Mouse (Mus musculus): ENCODE results near the gene Srpx. TPM values are rescaled to one million over a fixed set of nuclear protein-coding genes. Genes with fewer than 3 reads are reported as not detected.
A peak's percentile ranks its signal among the peaks of the same experiment; 100 is the strongest.

The Srpx gene
- total RNA-seq (2021): 1 to 10 TPM; 2.1 to 2.2 TPM

DNA sequence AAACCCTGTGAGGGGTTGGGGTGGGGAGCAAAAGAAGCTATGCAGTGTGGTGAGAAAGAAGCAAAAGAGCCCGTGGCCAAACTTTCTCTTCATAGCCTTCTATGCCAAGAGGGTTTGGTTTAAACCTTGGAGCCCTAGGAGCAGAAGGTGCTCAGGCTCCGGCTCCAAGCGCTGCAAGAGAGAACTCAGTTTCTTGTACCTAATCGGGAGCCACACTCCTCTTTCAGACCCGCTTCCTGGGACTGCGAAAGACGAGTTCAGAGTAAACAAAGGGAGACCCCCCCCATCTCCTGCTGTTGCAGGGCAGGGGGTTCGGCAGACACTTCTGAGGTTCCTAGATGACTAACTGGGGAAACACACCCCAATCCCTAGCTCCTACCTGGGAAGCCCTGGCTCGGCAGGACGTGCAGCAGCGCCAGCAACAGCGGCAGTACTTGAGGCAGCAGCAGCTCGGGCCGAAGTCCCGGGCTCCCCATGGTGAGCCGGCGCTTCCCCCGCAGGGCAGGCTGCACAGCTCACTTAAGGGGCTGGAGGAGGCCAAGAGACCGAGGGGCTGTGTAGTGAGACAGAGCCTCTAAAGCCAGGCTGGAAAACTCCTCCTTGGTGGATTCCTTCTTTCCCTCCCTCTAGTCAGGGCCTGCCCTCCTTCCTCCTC, at the start of gene Srpx:
TSS of gene Srpx (minus strand) at position 645 of the 655 bp plus-strand sequence.
- intact Hi-C loops (cut with DNase I): no loop called here
- peak; percentile 20 for DNase-seq

DNA sequence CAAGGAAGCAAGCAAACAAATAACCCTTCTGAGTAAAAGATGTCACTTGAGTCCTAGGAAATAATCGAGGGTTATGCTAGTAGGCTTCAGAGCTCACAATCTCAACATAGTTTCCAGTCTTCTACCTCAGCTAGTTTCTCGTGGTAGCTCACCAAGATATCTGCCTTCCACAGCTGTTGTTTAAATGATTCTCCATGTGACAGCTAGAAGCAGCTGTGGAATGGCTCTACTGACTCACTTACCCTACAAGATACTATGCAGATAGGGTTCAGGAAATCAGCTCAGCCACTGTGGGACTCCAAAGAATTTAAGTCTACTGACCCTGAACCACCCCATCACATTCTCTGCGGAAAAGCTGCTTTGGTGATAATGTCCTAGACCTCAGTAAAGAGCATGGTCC, 34.9 kb upstream of the Srpx start:
- intact Hi-C loops (cut with DNase I): no loop called here
- no peak for DNase-seq

DNA sequence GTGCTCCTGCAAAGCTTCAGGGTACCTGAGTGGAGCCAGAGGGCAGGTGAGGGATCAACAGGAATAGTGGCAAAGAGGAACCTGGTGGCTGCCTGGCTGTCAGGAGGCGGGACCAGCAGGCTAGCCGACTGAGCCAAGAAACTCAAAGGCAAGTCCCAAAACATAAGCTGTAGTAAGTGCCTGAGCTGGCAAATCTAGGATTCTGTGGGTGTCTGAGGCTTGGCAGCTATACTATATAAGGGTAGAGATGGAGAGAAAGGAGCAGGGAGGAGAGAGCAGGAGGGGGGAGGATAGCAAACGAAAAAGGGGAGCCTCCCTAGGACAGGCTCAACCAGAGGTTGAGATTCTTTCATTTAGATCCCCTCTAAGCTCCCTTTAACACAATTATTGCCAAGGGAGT, 1.7 kb downstream of the Srpx start:
- no peak for DNase-seq
- intact Hi-C loops (cut with DNase I): no loop called here

DNA sequence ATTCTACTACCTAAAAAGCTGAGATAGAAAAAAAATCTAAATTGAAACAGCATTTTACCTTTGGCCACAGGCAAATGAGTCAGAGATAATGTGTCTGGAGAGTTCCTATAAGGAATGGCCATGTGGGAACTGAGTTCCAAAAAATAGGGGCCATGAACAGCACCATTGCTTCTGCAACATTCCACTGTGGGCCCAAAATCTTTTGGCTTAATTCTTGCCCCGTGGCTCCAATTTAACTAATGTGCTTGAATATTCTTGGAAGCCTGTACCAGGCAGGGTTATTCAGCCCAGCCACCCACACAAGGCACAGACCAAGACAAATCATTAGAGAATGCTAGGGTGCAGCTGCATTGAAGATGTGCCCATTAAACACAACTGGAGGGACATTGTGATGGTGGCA, 6.8 kb downstream of the Srpx start:
- DNase-seq: no peak

DNA sequence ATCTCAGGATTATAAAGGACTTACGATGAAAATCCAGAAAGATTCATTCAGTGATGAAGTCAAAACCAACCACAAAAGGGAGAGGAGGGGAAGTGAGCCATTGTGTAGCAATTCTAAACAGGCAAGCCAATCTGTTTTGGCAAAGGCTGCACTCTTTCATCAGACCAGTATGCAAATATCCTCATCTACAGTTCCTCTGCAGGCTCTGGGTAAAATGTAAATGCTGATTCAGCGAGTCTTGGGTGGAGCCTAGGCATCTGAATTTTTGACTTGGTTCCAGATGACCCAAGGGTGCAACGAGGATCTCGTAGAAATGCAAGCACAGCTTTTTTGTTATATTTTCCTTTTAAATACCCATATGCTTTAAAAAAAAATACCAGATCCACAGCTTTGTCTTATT, 9.0 kb downstream of the Srpx start:
- DNase-seq: no peak
- intact Hi-C loops (cut with DNase I): no loop called here

More for the DNA sequence above, 6.8 kb downstream of the Srpx start:
- intact Hi-C loops (cut with DNase I): no loop called here

DNA sequence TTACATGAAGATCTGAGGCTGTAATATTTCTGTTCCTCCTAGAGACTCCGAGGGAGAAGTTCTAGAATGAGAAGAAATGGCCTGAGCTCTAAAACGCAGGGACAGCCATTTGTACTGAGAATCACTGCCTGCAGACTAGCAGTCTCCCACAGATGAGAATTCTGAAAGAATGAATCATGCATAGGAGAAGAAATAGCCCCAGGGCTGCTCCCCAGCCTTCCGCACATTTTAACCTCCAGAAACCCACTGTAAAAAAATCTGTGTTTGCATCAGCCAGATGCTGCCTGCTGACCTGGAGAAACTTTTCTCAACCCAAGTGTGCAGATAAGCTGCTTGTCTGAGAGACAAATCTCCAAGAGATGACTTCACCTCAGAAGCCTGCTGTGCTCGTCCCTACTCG, 12.0 kb downstream of the Srpx start:
- intact Hi-C loops (cut with DNase I): no loop called here
- DNase-seq: no peak

DNA sequence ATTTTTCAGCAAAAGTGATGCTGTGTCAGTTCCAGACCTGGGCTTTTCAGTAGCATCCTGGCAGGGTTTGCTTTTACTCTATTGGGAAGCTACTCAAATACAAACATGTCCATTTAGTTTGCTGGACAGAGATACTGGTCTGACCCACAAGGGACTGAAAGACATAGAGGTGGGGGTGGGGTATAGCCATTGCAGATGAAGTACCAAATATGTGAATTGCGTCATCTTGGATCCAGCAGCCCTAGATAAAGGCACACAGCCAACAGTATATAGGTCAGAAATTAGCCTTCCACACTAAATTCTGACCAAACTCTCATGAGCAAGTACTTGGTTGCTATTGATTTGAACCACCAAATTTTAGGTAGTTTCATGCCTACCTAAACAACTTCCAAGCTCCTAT, 14.8 kb downstream of the Srpx start:
- intact Hi-C loops (cut with DNase I): no loop called here
- no peak for DNase-seq

DNA sequence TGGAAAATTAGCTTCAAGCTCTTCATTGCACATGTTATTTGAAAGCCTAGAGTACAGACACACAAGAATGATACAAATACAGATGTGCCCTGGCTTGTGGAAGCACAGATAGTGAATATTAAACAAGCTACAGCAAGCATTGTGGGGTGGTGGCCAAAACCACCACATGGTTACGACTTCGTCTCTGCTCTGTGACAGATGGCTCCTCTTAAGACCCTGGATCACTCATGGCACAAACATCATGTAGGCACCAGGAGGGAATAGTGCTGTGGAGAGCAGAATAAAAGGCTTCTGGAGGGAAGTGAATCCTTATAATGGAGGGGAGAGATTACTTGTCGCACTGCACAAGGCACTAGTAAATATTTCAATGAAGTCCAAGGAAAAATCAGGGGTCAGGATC, 21.7 kb downstream of the Srpx start:
- DNase-seq: peak; percentile 48
- intact Hi-C loops (cut with DNase I): no loop called here

DNA sequence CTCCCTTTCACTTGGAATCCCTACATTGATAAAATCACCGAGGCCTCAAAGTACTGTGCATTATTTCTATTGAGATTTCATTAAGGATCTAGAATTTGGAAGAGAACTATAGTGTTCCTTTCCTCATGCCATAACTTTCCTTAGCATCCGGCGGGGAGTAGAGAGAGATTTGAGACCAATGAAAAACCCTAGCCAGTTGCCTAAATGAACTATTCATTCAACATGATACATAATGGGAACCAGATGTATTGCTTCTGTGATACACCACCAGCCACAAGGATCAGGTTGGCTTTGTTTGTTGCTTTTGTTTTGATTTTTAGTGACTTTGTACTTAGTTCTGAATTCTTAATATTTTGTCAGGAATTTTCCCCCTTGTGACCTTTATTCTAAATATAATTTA, 37.1 kb downstream of the Srpx start:
- intact Hi-C loops (cut with DNase I): no loop called here
- no peak for DNase-seq

DNA sequence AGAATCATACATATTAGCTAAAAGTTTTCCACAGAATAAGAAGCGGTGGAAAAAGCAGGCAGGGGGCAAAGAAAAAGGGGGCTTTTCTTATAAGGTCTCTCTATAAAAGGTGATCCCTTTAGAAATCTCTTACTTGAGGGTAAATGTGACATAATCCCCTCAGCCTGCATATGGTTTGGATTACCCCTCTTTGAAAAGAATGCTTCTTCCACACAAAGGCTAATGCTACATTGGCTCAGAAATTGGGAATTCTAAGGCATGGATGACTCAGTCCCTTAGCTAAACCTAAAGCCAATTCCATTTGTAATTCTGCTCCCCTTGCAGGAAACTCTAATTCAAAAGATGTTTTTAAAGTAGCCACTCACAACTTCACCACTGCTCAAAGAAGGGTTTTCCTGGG, 37.5 kb downstream of the Srpx start:
- intact Hi-C loops (cut with DNase I): no loop called here
- DNase-seq: no peak

DNA sequence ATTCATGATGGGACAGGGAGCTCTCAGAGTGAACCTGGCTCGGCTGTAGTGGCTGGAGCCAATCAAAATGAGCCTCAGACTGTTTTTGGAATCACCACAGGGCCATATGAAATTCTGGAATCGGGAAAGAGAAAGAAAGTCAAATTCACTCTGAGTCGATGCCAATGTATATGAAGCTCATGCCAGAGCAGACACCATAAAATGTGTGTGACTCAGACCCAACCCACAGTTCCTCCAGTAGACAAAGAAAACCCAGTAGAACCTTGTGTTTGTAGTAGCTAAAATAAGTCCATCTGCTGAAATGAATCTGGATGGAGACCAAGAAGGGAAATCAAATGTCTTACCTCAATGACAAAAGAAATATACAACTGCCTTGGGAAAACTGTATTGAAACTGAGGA, 43.5 kb downstream of the Srpx start:
- DNase-seq: no peak
- intact Hi-C loops (cut with DNase I): no loop called here

DNA sequence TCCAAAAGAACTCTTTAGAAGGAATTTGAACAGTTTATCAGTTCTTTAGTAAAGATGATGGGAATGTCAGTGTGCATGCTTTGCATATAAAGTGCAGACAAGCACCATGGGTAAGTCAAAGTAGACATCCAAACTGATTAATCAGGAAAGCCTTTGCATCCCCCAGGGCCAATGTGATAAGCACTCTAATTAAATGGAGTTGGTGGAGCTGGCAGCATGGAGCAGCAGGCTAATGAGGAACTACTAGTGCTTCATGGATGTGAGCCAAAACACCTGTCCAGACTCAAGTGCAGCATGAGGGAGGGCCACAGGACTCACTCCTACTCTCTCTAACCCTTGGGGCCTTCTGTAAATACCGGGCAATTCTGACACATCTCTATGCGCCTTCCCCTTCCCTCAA, 46.0 kb downstream of the Srpx start:
- intact Hi-C loops (cut with DNase I): no loop called here
- DNase-seq: no peak

DNA sequence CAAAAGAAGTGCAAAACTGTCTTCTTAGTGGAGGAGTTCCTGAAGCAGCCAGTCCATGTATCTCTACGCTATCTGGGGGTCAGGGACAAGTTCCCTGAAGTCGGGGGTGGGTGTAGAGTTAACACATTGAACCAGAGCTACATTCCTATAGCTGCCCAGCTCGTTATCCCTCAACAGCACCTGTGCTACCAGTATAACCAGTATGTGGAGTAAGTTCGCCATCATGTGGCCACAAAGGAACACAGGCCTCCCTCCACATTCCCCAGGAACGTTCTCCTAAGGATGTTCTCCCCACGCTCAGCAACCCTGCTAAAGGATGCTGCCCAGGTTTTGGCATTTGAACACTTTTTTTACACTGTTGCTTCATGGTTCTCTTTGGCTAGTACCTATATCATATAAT, 46.8 kb downstream of the Srpx start:
- peak; percentile 5 for DNase-seq
- intact Hi-C loops (cut with DNase I): no loop called here

DNA sequence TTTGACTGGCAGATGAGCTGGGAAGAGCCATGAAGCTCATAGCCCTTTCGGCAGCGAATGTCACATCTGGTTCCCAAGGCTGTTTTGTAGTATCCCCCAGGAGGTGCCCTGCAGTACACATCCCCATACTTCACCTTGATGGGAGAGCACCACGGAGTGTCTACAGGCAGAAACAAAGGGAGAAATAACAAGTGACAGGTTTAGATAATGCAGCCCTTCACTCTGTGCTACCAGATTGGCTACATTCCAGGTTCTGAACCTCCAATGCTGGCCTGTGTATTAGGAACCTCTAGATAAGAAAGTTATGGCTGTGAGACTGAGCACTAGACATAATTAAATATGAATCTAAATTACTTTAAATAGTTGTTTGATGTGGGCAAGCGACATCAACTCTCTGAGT, 48.1 kb downstream of the Srpx start:
- no peak for DNase-seq
- intact Hi-C loops (cut with DNase I): loop anchor here (10.0 kb wide), 2 partner anchors 865 to 935 kb away; no protein-coding TSS in a partner anchor

DNA sequence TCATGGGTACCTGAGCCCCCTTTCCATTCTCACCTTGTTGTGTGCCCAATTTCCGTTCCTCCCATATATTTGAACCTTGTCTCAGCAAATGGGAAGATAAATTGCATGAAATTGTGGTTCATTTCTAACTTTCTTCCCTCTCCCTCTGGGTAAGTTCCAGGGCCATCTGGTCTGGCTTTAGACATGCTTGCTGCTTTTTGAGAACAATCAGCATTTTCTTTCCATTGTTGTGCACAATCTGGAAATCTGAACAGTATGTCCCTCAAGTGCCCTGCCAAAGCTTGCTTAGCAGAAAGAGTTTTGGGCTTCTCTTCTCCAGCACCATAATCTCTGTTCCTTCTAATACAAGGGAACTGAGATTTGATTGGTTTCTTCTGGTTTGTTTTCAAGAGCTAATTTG, 53.7 kb downstream of the Srpx start:
- intact Hi-C loops (cut with DNase I): loop anchor here (10.0 kb wide), 2 partner anchors 859 to 929 kb away; no protein-coding TSS in a partner anchor
- DNase-seq: no peak

DNA sequence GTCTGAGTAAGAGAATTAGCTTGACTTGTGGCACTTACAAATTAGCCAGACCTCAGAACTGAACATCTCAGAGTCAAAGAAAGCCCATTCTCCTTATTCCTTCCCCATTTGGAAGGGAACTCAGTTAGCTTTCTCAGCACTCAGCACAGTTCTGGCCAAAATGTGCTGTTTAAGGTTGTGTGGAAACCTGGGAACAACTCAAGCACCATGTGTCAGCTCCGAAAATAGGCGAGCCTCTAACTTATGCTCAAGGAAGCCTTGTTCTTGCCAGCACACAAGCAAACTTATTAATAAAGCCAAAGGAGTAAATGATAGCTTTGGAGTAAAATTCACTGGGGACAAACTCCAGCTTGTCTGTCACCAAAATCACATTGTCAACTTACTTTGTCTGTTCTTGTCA, 54.1 kb downstream of the Srpx start:
- DNase-seq: no peak
- intact Hi-C loops (cut with DNase I): loop anchor here (10.0 kb wide), 2 partner anchors 859 to 929 kb away; no protein-coding TSS in a partner anchor

DNA sequence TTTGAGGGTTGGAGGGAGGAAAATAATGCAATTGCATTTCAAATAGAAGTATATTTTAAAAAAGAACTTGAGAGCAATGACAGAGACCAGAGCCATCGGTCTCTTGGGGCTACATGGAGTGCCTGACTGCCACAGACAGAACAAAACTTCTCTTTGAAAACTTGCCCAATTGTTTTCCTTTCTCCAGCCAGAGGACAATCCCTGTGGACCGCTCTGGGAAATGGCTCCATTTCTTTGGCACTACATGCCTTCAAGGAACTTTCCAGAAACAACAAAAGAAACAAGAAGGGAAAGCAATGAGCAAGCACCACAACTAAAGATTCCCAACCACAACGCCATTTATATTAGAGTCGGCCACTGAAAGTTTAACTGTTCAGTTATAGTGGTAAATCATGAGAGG, 55.3 kb downstream of the Srpx start:
- intact Hi-C loops (cut with DNase I): loop anchor here (10.0 kb wide), 2 partner anchors 857 to 927 kb away; no protein-coding TSS in a partner anchor
- DNase-seq: no peak

DNA sequence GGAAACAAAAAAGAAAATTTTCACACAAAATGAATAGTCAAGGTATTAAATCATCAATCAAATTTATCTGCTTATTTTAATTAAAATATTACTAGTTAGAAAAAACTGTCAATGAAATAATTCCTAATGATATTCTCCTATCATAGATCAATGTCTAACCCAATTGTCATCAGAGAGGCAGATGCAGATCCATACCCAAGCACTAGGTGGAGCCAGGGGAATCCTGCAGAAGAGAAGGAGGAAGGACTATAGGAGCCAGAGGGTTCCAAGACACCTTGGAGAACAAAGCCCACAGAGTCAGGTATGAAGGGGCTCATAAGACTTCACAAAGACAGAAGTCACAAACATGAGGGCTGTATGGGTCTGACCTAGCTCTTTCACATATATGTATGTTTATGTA, 82.8 kb downstream of the Srpx start:
- intact Hi-C loops (cut with DNase I): no loop called here
- DNase-seq: peak; percentile 1

DNA sequence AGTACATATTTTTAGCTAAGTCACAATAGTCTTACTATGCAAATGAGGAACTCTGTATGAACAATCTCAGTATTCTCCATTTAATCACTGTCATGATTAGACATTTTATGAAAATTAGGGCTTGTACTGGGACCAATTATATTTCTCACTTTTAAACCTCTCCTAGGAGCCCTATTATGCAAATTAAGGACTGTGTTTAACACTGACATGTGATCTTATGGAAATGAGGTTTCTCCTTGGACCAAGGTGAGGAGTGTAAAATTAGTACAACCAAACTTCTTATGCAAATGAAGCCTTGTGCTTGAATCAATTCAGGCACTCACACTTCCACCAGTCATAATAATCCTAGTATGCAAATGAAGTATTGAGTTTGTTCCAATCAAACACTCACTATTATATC, 107.3 kb downstream of the Srpx start:
- intact Hi-C loops (cut with DNase I): no loop called here
- no peak for DNase-seq

DNA sequence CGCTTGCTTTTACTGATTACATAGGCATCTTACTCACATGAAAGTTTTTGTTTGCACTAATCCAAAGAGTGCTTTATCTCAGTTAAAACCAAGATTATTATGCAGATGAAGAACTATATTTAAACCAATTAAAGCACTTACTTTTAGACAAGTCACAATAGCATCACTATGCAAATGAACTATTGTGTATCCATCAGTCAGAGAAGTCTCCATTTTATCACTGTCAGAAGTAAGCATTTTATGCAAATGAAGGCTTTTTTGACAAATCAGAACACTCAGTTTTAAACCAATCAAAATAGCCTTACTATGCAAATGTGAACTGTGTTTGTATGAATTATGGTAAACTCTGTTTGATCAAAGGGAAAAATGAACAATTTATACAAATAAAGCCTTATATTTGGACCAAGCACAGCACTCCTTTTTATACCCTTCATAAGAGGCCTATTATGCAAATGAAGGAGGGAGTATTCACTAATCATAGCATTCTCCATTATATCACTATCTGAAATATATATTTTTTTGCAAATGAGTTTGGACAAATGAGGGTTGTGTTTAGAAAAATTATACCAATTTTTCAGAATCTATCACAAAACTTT, 109.7 kb downstream of the Srpx start:
- DNase-seq: no peak
- intact Hi-C loops (cut with DNase I): no loop called here

DNA sequence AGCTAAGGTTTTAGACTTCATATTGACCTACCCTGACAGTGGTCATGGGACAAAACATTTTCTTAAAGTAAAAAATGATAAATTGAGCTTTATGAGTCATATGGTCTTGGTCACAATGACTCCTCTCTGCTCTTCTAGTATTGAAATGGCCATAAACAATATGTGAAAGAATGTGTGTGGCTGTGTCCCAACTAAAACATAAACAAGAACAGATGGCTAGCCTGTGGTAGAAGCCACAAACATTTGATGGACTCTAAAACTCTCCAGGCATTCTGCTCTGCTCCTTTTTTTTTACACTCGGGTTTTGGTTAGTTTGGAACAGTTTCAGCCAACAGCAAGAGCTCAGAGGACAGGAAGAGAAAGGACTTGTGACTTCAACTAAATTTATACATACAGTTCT, 111.6 kb downstream of the Srpx start:
- intact Hi-C loops (cut with DNase I): no loop called here

DNA sequence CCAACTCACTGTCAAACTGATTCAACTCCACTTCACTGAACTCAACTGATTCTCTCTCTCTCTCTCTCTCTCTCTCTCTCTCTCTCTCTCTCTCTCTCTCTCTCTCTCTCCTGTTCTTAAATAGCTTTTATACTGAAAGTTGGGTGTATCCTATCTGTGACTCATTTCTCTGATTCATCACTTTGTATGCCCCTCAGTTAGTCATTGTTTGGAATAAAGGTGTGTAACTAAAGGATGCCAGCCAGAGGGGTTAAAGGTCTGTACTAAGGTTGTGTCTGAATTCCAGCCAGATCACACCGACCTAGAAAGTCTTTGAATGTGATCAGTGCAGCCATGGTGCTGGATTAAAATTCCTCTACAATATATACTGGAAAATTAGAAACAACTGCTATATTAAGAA, 116.8 kb downstream of the Srpx start:
- intact Hi-C loops (cut with DNase I): no loop called here
- DNase-seq: no peak

More for the DNA sequence above, 111.6 kb downstream of the Srpx start:
- no peak for DNase-seq
